Comparison of ENCODE assay signal across 8 mouse cellular contexts in genomic region chr17:56507161-56508068, GRCm38 (mm10). TPM values are rescaled to one million over a fixed set of nuclear protein-coding genes. Genes with fewer than 3 reads are reported as not detected.
A peak's percentile ranks its signal among the peaks of the same experiment; 100 is the strongest.
DNase-seq lines count a peak whose midpoint lies in the region; ATAC-seq and TF ChIP-seq lines count a peak whose summit lies in the region.

No protein-coding gene starts in this region.

- peak; percentile 78 to 87 for DNase-seq in CD8-positive naive resting alpha-beta T cell, adult 2 months (ENCODE audit: low read depth in 2 of 2, low spot score in 2 of 2)
- peak; percentile 90 for DNase-seq in c-Kit-positive CD71-negative TER-119-negative erythroid progenitor cells, embryonic 14.5 days (ENCODE audit: low read depth)
- DNase-seq in forebrain, embryonic 10.5 days (ENCODE audit: extremely low spot score, low spot score), result peak; percentile 95
- peak; percentile 92 to 97 for DNase-seq in kidney, postnatal 25 days
- peak; percentile 76 to 78 (median 77) for DNase-seq in liver, embryonic 14.5 days (ENCODE audit: low read depth in 3 of 3, low spot score in 3 of 3)
- peak; percentile 94 for DNase-seq in neural tube, embryonic 11.5 days (ENCODE audit: low spot score)
- DNase-seq in stomach, postnatal 0 days (ENCODE audit: low spot score), result peak; percentile 95

- under 1% methylated on average over 42 of the region's 42 CpGs for WGBS in forebrain, embryonic 10.5 days
- under 1% methylated on average over 42 of the region's 42 CpGs for WGBS in heart, embryonic 15.5 days
- whole genome bisulfite sequencing in liver, embryonic 14.5 days (ENCODE audit: insufficient replicate concordance), result 1% methylated on average over 42 of the region's 42 CpGs
- WGBS in neural tube, embryonic 11.5 days, result under 1% methylated on average over 42 of the region's 42 CpGs
- WGBS in stomach, postnatal 0 days, result under 1% methylated on average over 40 of the region's 42 CpGs

- peak overlapping the region; percentile 97 for H3K27ac ChIP-seq in forebrain, embryonic 10.5 days
- peak overlapping the region; percentile 90 for H3K27ac ChIP-seq in heart, embryonic 15.5 days
- no peak overlapping the region for H3K27ac ChIP-seq in liver, embryonic 14.5 days
- peak overlapping the region; percentile 67 for H3K27ac ChIP-seq in neural tube, embryonic 11.5 days (ENCODE audit: low read depth, low read length)
- H3K27ac ChIP-seq in stomach, postnatal 0 days (replicated peaks), result peak overlapping the region; percentile 86

- no peak for TF ChIP-seq CTCF in liver, embryonic 14.5 days (IDR thresholded peaks at IDR 0.05; ENCODE audit: low read depth)
- TF ChIP-seq CTCF in stomach, postnatal 0 days (IDR thresholded peaks at IDR 0.05; ENCODE audit: low read depth), result no peak

- peak overlapping the region; percentile 83 for H3K9ac ChIP-seq in heart, embryonic 15.5 days
- H3K9ac ChIP-seq in liver, embryonic 14.5 days (replicated peaks), result peak overlapping the region; percentile 19
- H3K9ac ChIP-seq in neural tube, embryonic 11.5 days (ENCODE audit: low read length), result peak overlapping the region; percentile 86
- peak overlapping the region; percentile 74 for H3K9ac ChIP-seq in stomach, postnatal 0 days (ENCODE audit: low read length)

- peak overlapping the region; percentile 71 for H3K4me3 ChIP-seq in forebrain, embryonic 10.5 days
- peak overlapping the region; percentile 67 for H3K4me3 ChIP-seq in heart, embryonic 15.5 days
- peak overlapping the region; percentile 48 to 63 for H3K4me3 ChIP-seq in liver, embryonic 14.5 days (ENCODE audit: insufficient read depth in 1 of 2, low read depth in 2 of 2, low read length in 2 of 2)
- peak overlapping the region; percentile 52 for H3K4me3 ChIP-seq in neural tube, embryonic 11.5 days (ENCODE audit: low read depth, low read length)
- peak overlapping the region; percentile 56 for H3K4me3 ChIP-seq in stomach, postnatal 0 days (ENCODE audit: low read depth, low read length)

- ATAC-seq in heart, embryonic 15.5 days (replicated peaks; ENCODE audit: insufficient number of reproducible peaks, insufficient read depth, low FRiP score, low read depth), result peak; percentile 96
- ATAC-seq in liver, embryonic 14.5 days (ENCODE audit: insufficient read depth), result peak; percentile 88
- peak; percentile 94 for ATAC-seq in neural tube, embryonic 11.5 days (ENCODE audit: insufficient read depth, low FRiP score, low TSS enrichment)
- ATAC-seq in stomach, postnatal 0 days (ENCODE audit: low FRiP score, low TSS enrichment), result peak; percentile 97

- H3K4me2 ChIP-seq in heart, embryonic 15.5 days, result peak overlapping the region; percentile 96
- peak overlapping the region; percentile 65 for H3K4me2 ChIP-seq in liver, embryonic 14.5 days (ENCODE audit: low read depth)
- peak overlapping the region; percentile 98 for H3K4me2 ChIP-seq in neural tube, embryonic 11.5 days (ENCODE audit: low read depth)
- peak overlapping the region; percentile 99 for H3K4me2 ChIP-seq in stomach, postnatal 0 days (replicated peaks; ENCODE audit: low read depth)

- no peaks in the 10 kb centered on the region for H3K36me3 ChIP-seq in forebrain, embryonic 10.5 days (replicated peaks)
- no peaks in the 10 kb centered on the region for H3K36me3 ChIP-seq in heart, embryonic 15.5 days
- no peaks in the 10 kb centered on the region for H3K36me3 ChIP-seq in liver, embryonic 14.5 days (replicated peaks; ENCODE audit: control insufficient read depth, insufficient read depth, low read depth)
- no peaks in the 10 kb centered on the region for H3K36me3 ChIP-seq in neural tube, embryonic 11.5 days (ENCODE audit: control insufficient read depth, insufficient read depth, low read length)
- H3K36me3 ChIP-seq in stomach, postnatal 0 days (ENCODE audit: control insufficient read depth, insufficient read depth, low read length), result no peaks in the 10 kb centered on the region

- H3K4me1 ChIP-seq in forebrain, embryonic 10.5 days, result peaks cover 63% of the 10 kb centered on the region
- peaks cover 22% of the 10 kb centered on the region for H3K4me1 ChIP-seq in heart, embryonic 15.5 days (replicated peaks)
- peaks cover 0 to 5% of the 10 kb centered on the region in 2 experiments; a peak in 1 of 4 replicates for H3K4me1 ChIP-seq in liver, embryonic 14.5 days (replicated peaks; ENCODE audit: control insufficient read depth in 2 of 2, insufficient read depth in 2 of 2, low read length in 1 of 2)
- peaks cover 11% of the 10 kb centered on the region; the same call in 1 of the 2 replicates for H3K4me1 ChIP-seq in neural tube, embryonic 11.5 days (ENCODE audit: control insufficient read depth, insufficient read depth, low read length)
- H3K4me1 ChIP-seq in stomach, postnatal 0 days (replicated peaks; ENCODE audit: control insufficient read depth, insufficient read depth), result no peaks in the 10 kb centered on the region

- TF ChIP-seq EP300 in liver, embryonic 14.5 days (IDR thresholded peaks at IDR 0.05; ENCODE audit: low read depth), result no peak
- TF ChIP-seq EP300 in stomach, postnatal 0 days (optimal IDR thresholded peaks at IDR 0.05), result no peak

- peaks cover 50% of the 10 kb centered on the region for H3K27me3 ChIP-seq in forebrain, embryonic 10.5 days (ENCODE audit: poor library complexity, severe bottlenecking)
- peaks cover 42% of the 10 kb centered on the region for H3K27me3 ChIP-seq in heart, embryonic 15.5 days
- H3K27me3 ChIP-seq in liver, embryonic 14.5 days (ENCODE audit: control insufficient read depth, insufficient read depth, low read length), result peaks cover 31% of the 10 kb centered on the region
- H3K27me3 ChIP-seq in neural tube, embryonic 11.5 days (ENCODE audit: control insufficient read depth, insufficient read depth, low read length), result peaks cover 26% of the 10 kb centered on the region
- H3K27me3 ChIP-seq in stomach, postnatal 0 days (ENCODE audit: control insufficient read depth, insufficient read depth, low read length), result peaks cover 21% of the 10 kb centered on the region; the same call in 1 of the 2 replicates

- H3K9me3 ChIP-seq in forebrain, embryonic 10.5 days, result peaks cover 26% of the 10 kb centered on the region
- H3K9me3 ChIP-seq in heart, embryonic 15.5 days (replicated peaks), result no peaks in the 10 kb centered on the region
- H3K9me3 ChIP-seq in liver, embryonic 14.5 days (ENCODE audit: control insufficient read depth, low read length), result no peaks in the 10 kb centered on the region
- H3K9me3 ChIP-seq in neural tube, embryonic 11.5 days (ENCODE audit: control insufficient read depth, low read length), result no peaks in the 10 kb centered on the region
- H3K9me3 ChIP-seq in stomach, postnatal 0 days (ENCODE audit: control insufficient read depth, low read length), result no peaks in the 10 kb centered on the region

RNA-seq across cellular contexts. Expression of gene Znrf4, which starts 4.8 kb away (rescaled TPM):
- not detected in 2 replicates for polyA plus RNA-seq in forebrain, embryonic 10.5 days (2016; fragmentation: Nextera tagmentation; extraction: Ambion mirVana)
- polyA plus RNA-seq in heart, embryonic 15.5 days (2015; fragmentation: Nextera tagmentation; extraction: Ambion mirVana), result not detected in 2 replicates
- polyA plus RNA-seq in liver, embryonic 14.5 days (2012; rRNA removed), result not detected in 2 replicates
- polyA plus RNA-seq in liver, embryonic 14.5 days (2014; fragmentation: Nextera tagmentation; extraction: Ambion mirVana), result not detected in 2 replicates
- not detected in 2 replicates for polyA plus RNA-seq in neural tube, embryonic 11.5 days (2014; fragmentation: Nextera tagmentation; extraction: Ambion mirVana)
- not detected in 2 replicates for polyA plus RNA-seq in stomach, postnatal 0 days (2015; fragmentation: Nextera tagmentation; extraction: Ambion mirVana)

RNA-seq across cellular contexts. Expression of gene Ptprs, which starts 31.1 kb away (rescaled TPM):
- polyA plus RNA-seq in forebrain, embryonic 10.5 days (2016; fragmentation: Nextera tagmentation; extraction: Ambion mirVana), result 80.3 and 91.5 TPM in 2 replicates
- polyA plus RNA-seq in heart, embryonic 15.5 days (2015; fragmentation: Nextera tagmentation; extraction: Ambion mirVana), result 37.6 and 62.0 TPM in 2 replicates
- polyA plus RNA-seq in liver, embryonic 14.5 days (2012; rRNA removed), result 17.7 and 18.8 TPM in 2 replicates
- 3.8 and 4.6 TPM in 2 replicates for polyA plus RNA-seq in liver, embryonic 14.5 days (2014; fragmentation: Nextera tagmentation; extraction: Ambion mirVana)
- polyA plus RNA-seq in neural tube, embryonic 11.5 days (2014; fragmentation: Nextera tagmentation; extraction: Ambion mirVana), result 164 and 174 TPM in 2 replicates
- 22.2 and 22.8 TPM in 2 replicates for polyA plus RNA-seq in stomach, postnatal 0 days (2015; fragmentation: Nextera tagmentation; extraction: Ambion mirVana)

RNA-seq across cellular contexts. Expression of gene Gm20219, which starts 46.8 kb away (rescaled TPM):
- 1.1 and 1.3 TPM in 2 replicates for polyA plus RNA-seq in forebrain, embryonic 10.5 days (2016; fragmentation: Nextera tagmentation; extraction: Ambion mirVana)
- 0.23 and 1.0 TPM in 2 replicates for polyA plus RNA-seq in heart, embryonic 15.5 days (2015; fragmentation: Nextera tagmentation; extraction: Ambion mirVana)
- 0.17 and 0.22 TPM in 2 replicates for polyA plus RNA-seq in liver, embryonic 14.5 days (2012; rRNA removed)
- 0.14 TPM in 1 of 2 replicates, not detected in the other for polyA plus RNA-seq in liver, embryonic 14.5 days (2014; fragmentation: Nextera tagmentation; extraction: Ambion mirVana)
- 1.1 and 2.1 TPM in 2 replicates for polyA plus RNA-seq in neural tube, embryonic 11.5 days (2014; fragmentation: Nextera tagmentation; extraction: Ambion mirVana)
- 15.9 and 19.2 TPM in 2 replicates for polyA plus RNA-seq in stomach, postnatal 0 days (2015; fragmentation: Nextera tagmentation; extraction: Ambion mirVana)

Comparison
In these comparisons a context has a peak if more than half of its experiments do, and no peak if none do; other contexts are left out.
1. H3K9ac ChIP-seq: peak in every context shown above with its lines; median percentile 86 in neural tube, embryonic 11.5 days; 83 in heart, embryonic 15.5 days; 74 in stomach, postnatal 0 days; 19 in liver, embryonic 14.5 days.